Mouse (Mus musculus) forebrain, embryonic 11.5 days (tissue): ENCODE results near the gene Hkdc1. TPM values are rescaled to one million over a fixed set of nuclear protein-coding genes. Genes with fewer than 3 reads are reported as not detected.

Experiments used
- ATAC-seq: fragments of 200-750 bp; cut with Nextera tagmentation; replicated peaks from 2 replicates; pipeline ENCODE4 v1.8.0; 2017; ENCODE audit warnings: moderate TSS enrichment; ENCODE audit not compliant: low FRiP score
- DNase-seq: peaks from one replicate; pipeline ENCODE4 v3.0.0-alpha.2; 2017; ENCODE audit warnings: low spot score
- H3K27ac ChIP-seq: fragments of 300-500 bp; sonication (generic); 2 replicates; pipeline ENCODE4 v1.5.1; 2014; ENCODE audit warnings: low read depth, low read length
- H3K27me3 ChIP-seq: fragments of 300-500 bp; sonication (generic); 2 replicates; pipeline ENCODE4 v1.6.1; 2014; ENCODE audit warnings: mild to moderate bottlenecking, low read length, mixed read lengths; ENCODE audit not compliant: control insufficient read depth, insufficient read depth
- H3K36me3 ChIP-seq: fragments of 300-500 bp; sonication (generic); 2 replicates; pipeline ENCODE4 v1.6.1; 2014; ENCODE audit warnings: mild to moderate bottlenecking, low read length, moderate library complexity, mixed read lengths; ENCODE audit not compliant: control insufficient read depth, insufficient read depth
- H3K4me1 ChIP-seq: fragments of 300-500 bp; sonication (generic); replicated peaks from 2 replicates; pipeline ENCODE4 v1.6.1; 2014; ENCODE audit warnings: low read length, mixed read lengths; ENCODE audit not compliant: control insufficient read depth, insufficient read depth
- H3K4me2 ChIP-seq: fragments of 300-500 bp; sonication (generic); 2 replicates; pipeline ENCODE4 v1.6.1; 2014; ENCODE audit warnings: low read depth, mild to moderate bottlenecking, low read length, moderate library complexity, mixed read lengths; ENCODE audit not compliant: severe bottlenecking
- H3K4me3 ChIP-seq: fragments of 300-500 bp; sonication (generic); 2 replicates; pipeline ENCODE4 v1.5.1; 2014; ENCODE audit warnings: low read depth, low read length
- H3K9ac ChIP-seq: fragments of 300-500 bp; sonication (generic); 2 replicates; pipeline ENCODE4 v1.6.1; 2014; ENCODE audit warnings: low read length
- H3K9me3 ChIP-seq: fragments of 300-500 bp; sonication (generic); 2 replicates; pipeline ENCODE4 v1.6.1; 2016; ENCODE audit warnings: low read length, mixed read lengths; ENCODE audit not compliant: control insufficient read depth
- WGBS: fragments of 180-500 bp; shearing (Covaris S2); extraction: QIAGEN DNeasy Blood & Tissue Kit; methylation state at CpG from one replicate; pipeline ENCODE4 v1.1.7; 2014; 5-methylcytosine and 5-hydroxymethylcytosine counted together
- polyA plus RNA-seq: library from polyadenylated mRNA; unstranded; fragments of >200 nt; fragmentation: Nextera tagmentation; extraction: Ambion mirVana; gene quantifications from 2 replicates; pipeline ENCODE4 v1.2.1, GENCODE M21; 2014

Gene Hkdc1
- polyA plus RNA-seq, 1 experiment from 2014 or later: not detected

GRCm38 (mm10) chr10:62336601-62337578 lies 85.4 kb downstream of the Hkdc1 start:
- Histone ChIP-seq H3K4me3 (no peak overlapping the region), H3K27ac (no peak overlapping the region), H3K27me3 (no peaks in the 10 kb centered on the region), H3K4me1 (peaks cover 25% of the 10 kb centered on the region), H3K9ac (no peak overlapping the region), H3K4me2 (no peak overlapping the region), H3K9me3 (no peaks in the 10 kb centered on the region), H3K36me3 (no peaks in the 10 kb centered on the region)
- ATAC-seq: no peak
- DNase-seq: no peak
- WGBS: 22% methylated on average over 12 of the region's 12 CpGs

- Histone ChIP-seq H3K4me2 (no peak overlapping the region), H3K4me1 (peaks cover 20% of the 10 kb centered on the region), H3K9ac (no peak overlapping the region; the same call in 1 of the 2 replicates), H3K27ac (no peak overlapping the region), H3K4me3 (no peak overlapping the region), H3K27me3 (no peaks in the 10 kb centered on the region), H3K9me3 (no peaks in the 10 kb centered on the region), H3K36me3 (no peaks in the 10 kb centered on the region)
- DNase-seq (no peak), ATAC-seq (no peak)
- 9% methylated on average over 6 of the region's 6 CpGs for WGBS
Measured at GRCm38 (mm10) chr10:62335423-62335776, 86.9 kb downstream of the Hkdc1 start.

GRCm38 (mm10) chr10:62334686-62335422 lies 87.4 kb downstream of the Hkdc1 start:
- Histone ChIP-seq H3K9me3 (no peaks in the 10 kb centered on the region), H3K4me1 (peaks cover 20% of the 10 kb centered on the region)
- WGBS: 41% methylated on average over 20 of the region's 20 CpGs

GRCm38 (mm10) chr10:62333269-62333668 lies 89.0 kb downstream of the Hkdc1 start:
- no peak overlapping the region for H3K9ac ChIP-seq
- no peaks in the 10 kb centered on the region for H3K27me3 ChIP-seq
- no peak overlapping the region for H3K4me2 ChIP-seq
- ATAC-seq (no peak), DNase-seq (no peak)
- H3K4me1 ChIP-seq: peaks cover 18% of the 10 kb centered on the region
- H3K27ac ChIP-seq: no peak overlapping the region
- no peaks in the 10 kb centered on the region for H3K36me3 ChIP-seq
- no peaks in the 10 kb centered on the region for H3K9me3 ChIP-seq
- no peak overlapping the region for H3K4me3 ChIP-seq
- WGBS: 72% methylated on average over 14 of the region's 14 CpGs

More at GRCm38 (mm10) chr10:62334686-62335422, 87.4 kb downstream of the Hkdc1 start:
- H3K4me3 ChIP-seq: no peak overlapping the region
- H3K4me2 ChIP-seq: no peak overlapping the region
- ATAC-seq: no peak
- H3K9ac ChIP-seq: no peak overlapping the region; the same call in 1 of the 2 replicates
- no peaks in the 10 kb centered on the region for H3K27me3 ChIP-seq
- no peak overlapping the region for H3K27ac ChIP-seq
- DNase-seq: no peak
- H3K36me3 ChIP-seq: no peaks in the 10 kb centered on the region

Other genes with a start within 250 kb of the Hkdc1 start
- 13.9 and 15.5 TPM in 2 replicates for gene Tspan15, start 191.2 kb downstream of the Hkdc1 start, polyA plus RNA-seq
- not detected in 2 replicates for gene Tacr2, start 170.1 kb downstream of the Hkdc1 start, polyA plus RNA-seq
- gene Hk1, start 42.6 kb downstream of the Hkdc1 start, polyA plus RNA-seq: 25.9 and 28.2 TPM in 2 replicates
- 0.35 and 0.87 TPM in 2 replicates for gene 4930507D05Rik, start 27.0 kb upstream of the Hkdc1 start, polyA plus RNA-seq
- gene Supv3l1, start 27.2 kb upstream of the Hkdc1 start, polyA plus RNA-seq: 31.2 and 33.5 TPM in 2 replicates
- 94.8 and 110 TPM in 2 replicates for gene Vps26a, start 64.3 kb upstream of the Hkdc1 start, polyA plus RNA-seq
- gene Srgn, start 105.0 kb upstream of the Hkdc1 start, polyA plus RNA-seq: 3.3 and 5.4 TPM in 2 replicates
- gene Kif1bp, start 156.0 kb upstream of the Hkdc1 start, polyA plus RNA-seq: 50.5 and 57.9 TPM in 2 replicates
- 41.1 and 41.2 TPM in 2 replicates for gene Ddx21, start 179.8 kb upstream of the Hkdc1 start, polyA plus RNA-seq
- 122 and 134 TPM in 2 replicates for gene Ddx50, start 228.7 kb upstream of the Hkdc1 start, polyA plus RNA-seq